Mouse (Mus musculus) lung, postnatal 10 days (tissue): ENCODE measurements at regions not wholly inside any gene's neighbourhood (a gene's known extent, or its start where the extent isn't known, plus 50 kb on each side); places are given as distances from the start of the nearest gene placed in this dataset.
A peak's percentile ranks its signal among the peaks of the same experiment; 100 is the strongest.

Experiments used
- DNase-seq: peaks from one replicate; pipeline ENCODE4 v3.0.0; 2021

- peak; percentile 72 for DNase-seq
Observed at GRCm38 (mm10) chr13:35383624-35384018, 276.0 kb upstream of the Cdyl start.

DNA sequence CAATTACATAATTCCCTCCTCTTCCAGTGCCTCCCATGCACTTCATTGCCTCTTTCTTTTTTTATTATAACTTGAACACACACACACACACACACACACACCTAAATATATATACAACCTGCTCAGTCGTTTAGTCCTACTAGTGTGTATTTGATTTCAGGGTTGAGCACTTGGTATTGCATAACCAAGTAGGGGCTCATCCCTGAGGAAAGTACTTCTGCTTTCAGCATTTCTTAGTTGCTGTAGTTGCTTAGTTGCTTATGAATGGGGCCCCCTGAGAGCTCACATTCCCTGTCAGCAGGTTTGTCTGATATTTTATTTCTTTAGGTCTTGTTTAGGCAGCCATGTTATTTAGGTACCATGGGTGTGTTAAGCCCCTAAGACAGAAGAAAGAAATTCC is 271.3 kb upstream of the Cdyl start:
- DNase-seq, result no peak

DNA sequence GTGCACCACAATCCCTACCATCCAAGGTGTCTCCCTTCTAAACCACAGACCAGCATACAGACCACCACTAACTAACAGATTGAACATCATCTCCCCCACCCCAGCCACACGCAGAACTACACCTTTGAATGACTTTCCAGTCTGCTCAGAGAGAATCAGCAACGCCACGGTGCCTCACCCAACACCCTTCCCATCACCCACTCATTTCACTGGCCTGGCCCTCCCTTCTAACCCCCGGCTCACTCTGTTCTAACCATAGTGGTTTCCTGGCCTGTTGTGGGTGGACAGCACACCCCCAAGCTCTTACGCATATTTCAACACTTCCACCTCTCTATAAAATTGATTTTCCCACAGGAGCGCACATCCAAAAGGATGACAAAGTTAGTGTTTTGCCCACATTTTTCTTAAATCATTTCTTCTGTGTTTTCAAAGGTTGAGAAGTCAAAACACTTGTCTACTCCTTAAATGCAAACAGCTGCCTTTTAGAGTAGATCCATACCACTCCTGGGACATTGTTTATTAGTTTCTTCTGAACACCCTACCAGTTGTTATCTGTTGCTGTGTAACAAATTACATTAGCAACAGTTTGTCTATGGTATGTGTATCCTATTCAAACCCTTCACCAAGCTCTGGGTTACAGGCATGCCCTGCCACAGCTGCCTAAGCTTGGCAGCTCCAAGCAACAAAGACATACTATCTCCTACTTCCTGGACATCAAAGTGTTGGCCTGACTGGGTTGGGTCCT is 269.7 kb upstream of the Cdyl start:
- DNase-seq, result no peak

- DNase-seq, result no peak
Observed at GRCm38 (mm10) chr13:35390526-35390880, 269.1 kb upstream of the Cdyl start.

- no peak for DNase-seq
Observed at GRCm38 (mm10) chr13:35392167-35392566, 267.5 kb upstream of the Cdyl start.

GRCm38 (mm10) chr13:35395192-35395591 is 264.4 kb upstream of the Cdyl start:
- no peak for DNase-seq

DNA sequence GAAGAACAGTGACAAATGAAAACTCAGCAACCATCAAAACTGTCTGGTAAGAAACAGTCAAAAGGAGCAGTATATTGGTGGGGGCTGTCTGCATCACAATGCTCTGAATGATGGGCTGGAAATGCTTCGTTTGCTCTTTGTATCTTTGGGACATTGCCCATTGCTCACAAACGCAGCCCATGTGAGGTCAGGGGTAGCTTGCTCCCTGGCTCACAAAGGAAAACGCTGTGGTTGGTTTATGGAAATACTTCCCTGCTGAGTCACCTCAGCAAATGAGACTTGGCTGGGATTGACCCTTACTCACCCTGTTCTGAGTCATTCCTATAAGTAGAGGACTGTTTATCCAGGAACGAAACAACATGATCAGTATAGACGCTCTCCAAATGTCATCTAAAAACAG is 264.0 kb upstream of the Cdyl start:
- peak; percentile 27 for DNase-seq

- no peak for DNase-seq
Observed at GRCm38 (mm10) chr13:35397166-35397565, 262.5 kb upstream of the Cdyl start.

DNA sequence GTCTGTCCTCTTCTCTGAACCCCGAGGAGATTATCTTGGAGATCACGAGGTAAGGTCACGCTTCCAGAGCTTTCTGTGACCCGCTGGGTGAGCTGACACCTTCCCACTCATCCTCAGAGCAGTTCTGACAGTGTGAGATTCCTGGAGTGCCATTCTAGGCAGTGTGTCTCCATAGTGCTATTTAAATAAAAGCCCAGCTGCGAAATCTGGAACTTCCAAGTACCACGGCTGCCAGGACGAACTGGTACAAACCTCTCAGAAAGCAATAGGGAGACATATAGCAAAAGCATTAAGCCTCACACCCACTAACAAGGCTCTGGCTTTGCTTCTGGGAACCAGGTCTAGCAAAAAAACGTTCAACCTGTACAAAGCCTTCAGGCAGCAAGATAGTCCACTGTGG is 261.4 kb upstream of the Cdyl start:
- no peak for DNase-seq

DNA sequence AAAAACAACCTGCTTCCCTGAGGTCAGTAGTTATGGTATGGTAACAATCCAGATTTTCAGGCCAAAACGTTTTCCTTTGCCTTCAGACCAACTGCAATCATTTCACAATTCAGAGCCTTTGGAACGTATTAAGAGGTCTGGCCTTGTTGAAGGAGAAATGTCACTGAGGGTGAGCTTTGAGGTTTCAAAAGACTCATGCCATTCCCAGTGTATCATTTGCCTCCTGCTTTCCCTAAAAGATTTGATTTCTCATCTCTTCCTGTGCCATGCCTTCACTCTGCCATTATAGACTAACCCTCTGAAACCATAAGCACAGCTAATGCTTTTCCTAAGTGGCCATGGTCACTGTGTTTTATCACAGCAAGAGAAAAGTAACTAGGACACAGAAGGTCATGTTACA is 256.8 kb upstream of the Cdyl start:
- no peak for DNase-seq

DNA sequence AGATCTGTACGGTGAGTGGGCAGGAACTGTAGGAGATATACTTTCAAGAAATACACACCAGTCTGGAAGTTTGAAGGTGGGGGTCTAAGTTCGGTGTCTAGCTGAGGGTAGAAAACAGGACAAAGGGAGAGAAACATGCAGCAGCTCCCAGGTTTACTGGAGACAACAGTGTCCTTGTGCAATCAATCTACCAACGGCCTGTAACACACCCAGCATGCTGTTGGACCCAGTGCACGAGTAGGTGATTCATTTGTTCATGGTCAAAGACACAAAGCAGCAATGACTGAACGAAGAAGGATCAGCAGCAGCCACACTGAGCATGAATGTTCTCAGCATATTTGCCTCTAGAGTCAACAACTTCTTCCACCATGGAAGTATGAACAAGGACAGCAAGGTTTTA is 255.2 kb upstream of the Cdyl start:
- DNase-seq, result no peak

GRCm38 (mm10) chr13:35405384-35405783 is 254.2 kb upstream of the Cdyl start:
- no peak for DNase-seq

GRCm38 (mm10) chr13:35417500-35417899 is 242.1 kb upstream of the Cdyl start:
- no peak for DNase-seq

GRCm38 (mm10) chr13:35420076-35420475 is 239.6 kb upstream of the Cdyl start:
- DNase-seq, result no peak

- no peak for DNase-seq
Observed at GRCm38 (mm10) chr13:35426061-35426460, 233.6 kb upstream of the Cdyl start.

DNA sequence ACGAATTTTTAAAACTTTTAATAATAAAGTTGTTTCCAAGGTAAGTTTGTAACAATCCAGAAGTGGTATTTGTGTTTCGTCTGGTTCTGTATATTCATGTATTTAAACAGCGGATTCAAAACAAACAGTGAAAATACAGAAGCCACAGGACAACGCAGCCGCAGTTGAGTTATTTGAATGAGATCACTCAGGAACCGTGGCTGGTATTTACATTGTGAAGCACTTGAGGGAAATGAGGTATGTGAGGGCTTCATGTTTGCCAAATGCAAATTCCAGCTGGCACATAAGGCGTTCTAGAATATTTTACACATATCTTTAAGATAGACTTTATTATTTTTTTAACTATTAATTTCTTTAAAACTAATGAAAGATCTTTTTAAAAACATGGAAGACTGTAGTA is 224.5 kb upstream of the Cdyl start:
- DNase-seq, result peak; percentile 37

DNA sequence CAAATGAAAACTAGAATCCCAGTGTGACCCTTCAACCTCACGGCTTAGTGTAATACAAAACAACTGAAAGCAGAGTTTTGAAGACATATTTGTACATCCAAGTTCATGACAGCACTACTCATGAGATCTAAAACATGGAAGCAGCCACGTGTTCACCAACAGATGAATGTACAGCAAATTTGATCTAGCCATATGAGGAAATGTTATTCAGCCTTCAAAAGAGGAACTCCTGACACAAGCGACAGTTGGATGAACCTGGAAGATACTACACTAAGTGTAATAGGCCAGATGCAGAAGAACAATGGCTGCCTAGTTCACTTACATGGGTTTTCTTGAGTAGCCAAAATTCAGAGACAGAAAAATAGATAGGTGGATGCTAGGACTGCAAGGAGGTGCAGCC is 212.0 kb upstream of the Cdyl start:
- DNase-seq, result no peak

DNA sequence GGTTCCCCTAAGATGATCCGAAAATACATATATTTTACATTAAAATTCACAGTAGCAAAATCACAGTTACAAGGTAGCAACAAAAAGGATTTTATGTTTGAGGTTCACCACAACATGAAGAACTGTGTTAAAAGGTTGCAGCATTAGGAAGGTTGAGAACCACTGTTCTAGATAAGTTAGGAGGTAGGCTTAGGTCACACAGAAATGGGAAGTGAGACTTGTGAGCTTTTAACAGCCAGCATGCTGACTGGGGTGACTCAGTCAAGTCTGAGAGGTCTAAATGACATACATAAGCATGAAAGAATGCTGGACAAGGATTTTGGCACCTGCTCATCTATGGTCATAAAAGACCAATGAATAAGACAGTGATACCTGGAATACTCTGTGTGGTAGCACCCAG is 207.2 kb upstream of the Cdyl start:
- no peak for DNase-seq

DNA sequence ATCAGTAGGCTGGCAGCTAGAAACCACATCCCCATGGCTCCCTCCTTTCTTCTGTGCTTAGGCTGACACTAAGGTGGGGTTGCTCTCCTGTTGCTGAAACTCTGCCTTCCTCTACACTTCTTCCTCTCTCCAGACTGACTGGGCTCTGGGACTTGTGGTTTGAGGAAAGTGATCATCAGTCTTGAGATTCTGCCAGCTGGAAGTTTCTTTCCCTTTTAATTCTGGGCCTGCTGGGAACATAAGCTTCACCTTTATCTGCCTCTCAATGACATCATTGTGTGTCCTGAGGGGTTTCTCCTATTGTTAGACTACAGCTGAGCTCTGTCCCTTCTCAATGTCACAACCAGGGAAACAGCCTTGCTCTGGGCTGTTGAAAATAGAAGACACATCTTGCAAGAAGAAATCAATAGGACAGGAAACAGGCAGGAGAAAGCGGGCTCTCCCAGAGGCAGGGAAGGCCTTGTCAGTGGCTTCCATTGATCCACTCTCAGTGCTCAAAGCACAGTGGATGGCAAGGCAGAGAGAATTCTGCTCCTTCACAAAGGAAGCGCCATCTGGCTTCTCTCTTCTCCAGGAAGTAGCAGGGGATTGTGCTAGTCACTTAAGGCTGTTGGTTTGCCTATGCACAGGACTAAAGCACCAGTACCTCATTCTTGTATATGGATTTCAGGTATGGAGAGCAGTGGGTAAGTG is 206.3 kb upstream of the Cdyl start:
- no peak for DNase-seq

GRCm38 (mm10) chr13:35460051-35460450 is 199.6 kb upstream of the Cdyl start:
- DNase-seq, result no peak

DNA sequence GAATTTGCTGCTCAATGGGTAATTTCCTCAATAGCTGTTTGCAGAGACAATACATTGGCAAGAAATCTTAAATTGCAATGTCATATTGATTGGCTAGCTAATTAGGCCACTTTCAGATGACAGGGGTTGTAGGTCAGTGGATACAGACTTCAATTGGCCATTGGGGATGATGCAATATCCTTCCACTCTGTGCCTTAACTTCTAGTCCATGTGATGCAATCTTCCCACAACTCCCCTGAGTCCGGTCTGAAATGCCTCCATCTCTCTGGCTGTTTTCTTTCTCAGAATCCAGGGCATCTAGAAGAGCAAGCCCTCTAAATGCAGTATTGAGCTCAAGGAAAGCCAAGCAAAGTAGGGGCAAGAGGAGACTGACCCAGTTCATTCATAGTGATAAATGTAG is 196.4 kb upstream of the Cdyl start:
- DNase-seq, result no peak

GRCm38 (mm10) chr13:35463850-35464249 is 195.8 kb upstream of the Cdyl start:
- peak; percentile 27 for DNase-seq

GRCm38 (mm10) chr13:35469361-35470198 is 190.1 kb upstream of the Cdyl start:
- peak; percentile 94 for DNase-seq

- DNase-seq, result no peak
Observed at GRCm38 (mm10) chr13:35478226-35478625, 181.4 kb upstream of the Cdyl start.
